Mouse (Mus musculus) embryonic facial prominence, embryonic 12.5 days (tissue): ENCODE measurements around the gene Snd1. TPM values are rescaled to one million over a fixed set of nuclear protein-coding genes. Genes with fewer than 3 reads are reported as not detected.

Source experiments
- ATAC-seq: fragments of 200-750 bp; cut with Nextera tagmentation; 2 replicates; pipeline ENCODE4 v1.8.0; 2017; ENCODE audit not compliant: insufficient number of reproducible peaks, insufficient read depth, low FRiP score, low TSS enrichment
- H3K27ac ChIP-seq: fragments of 300-500 bp; sonication (generic); 2 replicates; pipeline ENCODE4 v1.5.1; 2016; ENCODE audit warnings: mild to moderate bottlenecking
- H3K27me3 ChIP-seq: fragments of 300-500 bp; sonication (generic); 2 replicates; pipeline ENCODE4 v1.6.1; 2016; ENCODE audit warnings: mild to moderate bottlenecking, moderate library complexity
- H3K36me3 ChIP-seq: fragments of 300-500 bp; sonication (generic); 2 replicates; pipeline ENCODE4 v1.6.1; 2016; ENCODE audit warnings: mild to moderate bottlenecking
- H3K4me1 ChIP-seq: fragments of 300-500 bp; sonication (generic); 2 replicates; pipeline ENCODE4 v1.6.1; 2016
- H3K4me2 ChIP-seq: fragments of 300-500 bp; sonication (generic); replicated peaks from 2 replicates; pipeline ENCODE4 v1.6.1; 2016; ENCODE audit warnings: mild to moderate bottlenecking, moderate library complexity
- H3K4me3 ChIP-seq: fragments of 300-500 bp; sonication (generic); 2 replicates; pipeline ENCODE4 v1.5.1; 2016; ENCODE audit warnings: mild to moderate bottlenecking
- H3K9ac ChIP-seq: fragments of 300-500 bp; sonication (generic); 2 replicates; pipeline ENCODE4 v1.6.1; 2016; ENCODE audit warnings: mild to moderate bottlenecking, moderate library complexity
- H3K9me3 ChIP-seq: fragments of 300-500 bp; sonication (generic); 2 replicates; pipeline ENCODE4 v1.6.1; 2016; ENCODE audit warnings: mild to moderate bottlenecking, moderate library complexity
- WGBS: fragments of 180-500 bp; shearing (Covaris S2); methylation state at CpG from one replicate; pipeline ENCODE4 v1.1.7; 2016; 5-methylcytosine and 5-hydroxymethylcytosine counted together
- polyA plus RNA-seq: library from polyadenylated mRNA; unstranded; fragments of >200 nt; fragmentation: Nextera tagmentation; extraction: Ambion mirVana; gene quantifications from 2 replicates; pipeline ENCODE4 v1.2.1, GENCODE M21; 2016

Gene Snd1
- polyA plus RNA-seq, 1 experiment from 2014 or later: 133 TPM

DNA sequence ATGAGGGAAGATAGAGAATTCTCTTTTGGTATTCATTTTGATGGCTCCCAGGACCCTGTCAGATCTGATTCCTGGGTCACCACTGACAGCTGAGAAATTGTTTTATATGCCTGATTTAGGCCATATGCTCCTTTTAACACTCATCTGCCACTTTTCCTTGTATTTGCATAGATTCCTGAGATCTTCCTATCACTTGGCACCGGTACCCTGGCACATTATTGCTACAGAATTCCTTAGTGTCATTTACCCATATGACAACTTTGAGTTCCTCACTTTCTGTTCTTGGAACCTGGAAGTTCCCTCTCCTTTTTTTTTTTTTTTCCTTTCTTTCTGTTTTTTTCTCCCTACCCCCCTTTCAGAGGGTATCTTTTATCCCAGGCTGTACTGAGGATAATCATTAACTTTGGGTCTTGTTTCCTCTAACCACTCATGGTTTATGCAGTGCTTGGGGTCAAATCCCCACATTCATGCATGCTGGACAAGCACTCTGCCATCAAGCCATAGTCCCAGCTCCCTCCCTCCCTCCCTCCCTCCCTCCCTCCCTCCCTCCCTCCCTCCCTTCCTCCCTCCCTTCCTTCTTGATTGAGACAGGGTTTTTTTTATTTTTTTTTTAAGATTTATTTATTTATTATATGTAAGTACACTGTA is 13.4 kb downstream of the Snd1 start:
- Histone ChIP-seq H3K36me3 (peaks cover 21% of the 10 kb centered on the region; the same call in 1 of the 2 replicates), H3K4me2 (no peak overlapping the region), H3K4me1 (peaks cover 3% of the 10 kb centered on the region; the same call in 1 of the 2 replicates), H3K9ac (no peak overlapping the region), H3K4me3 (no peak overlapping the region), H3K9me3 (no peaks in the 10 kb centered on the region), H3K27ac (no peak overlapping the region), H3K27me3 (no peaks in the 10 kb centered on the region)
- ATAC-seq: no peak
- 96% methylated on average over 1 of the region's 1 CpGs for WGBS

DNA sequence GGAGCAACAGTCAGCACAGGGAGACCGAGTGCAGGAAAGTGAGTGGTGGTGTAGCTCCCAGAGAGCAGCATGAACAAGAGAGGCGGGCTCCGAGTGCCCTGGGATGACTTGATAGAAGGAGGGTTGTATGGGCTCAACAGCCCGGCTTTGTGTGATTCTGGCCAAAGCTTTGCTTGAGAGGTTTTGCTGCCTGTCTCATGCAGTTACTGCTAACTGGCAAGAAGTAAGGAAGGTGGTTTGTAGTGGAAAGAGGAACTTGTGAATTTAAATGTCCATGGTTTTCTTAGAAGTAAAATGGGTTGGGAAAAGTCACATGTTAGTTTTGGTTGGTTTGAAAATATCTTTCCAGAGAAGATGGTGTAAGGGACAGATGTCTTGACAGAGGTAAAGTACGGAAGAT is 15.7 kb downstream of the Snd1 start:
- Histone ChIP-seq H3K4me2 (no peak overlapping the region), H3K36me3 (peaks cover 21% of the 10 kb centered on the region; the same call in 1 of the 2 replicates), H3K9ac (no peak overlapping the region), H3K9me3 (no peaks in the 10 kb centered on the region), H3K4me1 (no peaks in the 10 kb centered on the region), H3K27me3 (no peaks in the 10 kb centered on the region), H3K4me3 (no peak overlapping the region), H3K27ac (no peak overlapping the region)
- 89% methylated on average over 5 of the region's 5 CpGs for WGBS
- no peak for ATAC-seq

DNA sequence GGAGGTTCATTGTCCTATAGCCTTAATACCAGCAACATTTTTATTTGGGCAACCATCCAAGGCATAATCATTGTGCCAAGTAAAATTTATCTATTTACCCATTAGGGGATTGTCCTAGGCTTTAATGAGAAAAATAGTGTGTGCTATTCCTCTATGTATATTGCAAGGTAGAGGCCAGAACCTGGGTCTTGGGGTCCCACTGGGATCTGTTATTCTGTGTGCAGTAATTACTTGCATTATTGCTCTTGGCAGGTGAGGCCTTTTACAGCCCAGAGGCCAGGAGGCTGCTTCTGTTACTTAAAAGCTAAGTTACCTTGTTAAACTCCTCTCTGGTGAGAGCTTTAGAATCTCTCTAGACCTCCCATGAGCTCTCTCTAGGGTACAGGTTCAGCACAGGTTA is 16.3 kb downstream of the Snd1 start:
- Histone ChIP-seq H3K27ac (no peak overlapping the region), H3K9me3 (no peaks in the 10 kb centered on the region), H3K4me1 (no peaks in the 10 kb centered on the region), H3K4me3 (no peak overlapping the region), H3K36me3 (peaks cover 21% of the 10 kb centered on the region; the same call in 1 of the 2 replicates), H3K9ac (no peak overlapping the region), H3K4me2 (no peak overlapping the region), H3K27me3 (no peaks in the 10 kb centered on the region)
- ATAC-seq: no peak

DNA sequence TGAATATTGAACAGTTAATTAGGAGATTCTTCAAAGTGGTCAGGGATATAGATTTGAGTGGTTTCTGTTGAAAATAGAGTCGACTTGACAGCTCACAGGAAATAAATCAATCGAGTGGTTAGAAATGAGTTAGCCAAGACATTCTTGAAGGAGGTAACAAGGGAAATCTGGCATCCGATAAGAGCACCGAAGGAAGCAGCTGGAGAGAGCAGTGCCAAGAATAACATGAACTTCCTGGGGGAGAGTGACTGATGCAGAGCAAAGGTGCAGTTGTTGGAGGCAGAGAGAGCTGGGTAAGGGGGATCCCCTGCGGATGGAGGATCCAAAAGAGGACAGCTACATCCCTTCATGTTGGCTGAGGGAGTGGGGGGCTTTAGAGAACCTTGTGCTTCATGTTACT is 22.9 kb downstream of the Snd1 start:
- Histone ChIP-seq H3K36me3 (peaks cover 4% of the 10 kb centered on the region; the same call in 1 of the 2 replicates), H3K4me1 (no peaks in the 10 kb centered on the region), H3K27ac (no peak overlapping the region), H3K27me3 (no peaks in the 10 kb centered on the region), H3K9ac (no peak overlapping the region), H3K4me2 (no peak overlapping the region), H3K9me3 (no peaks in the 10 kb centered on the region), H3K4me3 (no peak overlapping the region)
- no peak for ATAC-seq
- 74% methylated on average over 5 of the region's 5 CpGs for WGBS

DNA sequence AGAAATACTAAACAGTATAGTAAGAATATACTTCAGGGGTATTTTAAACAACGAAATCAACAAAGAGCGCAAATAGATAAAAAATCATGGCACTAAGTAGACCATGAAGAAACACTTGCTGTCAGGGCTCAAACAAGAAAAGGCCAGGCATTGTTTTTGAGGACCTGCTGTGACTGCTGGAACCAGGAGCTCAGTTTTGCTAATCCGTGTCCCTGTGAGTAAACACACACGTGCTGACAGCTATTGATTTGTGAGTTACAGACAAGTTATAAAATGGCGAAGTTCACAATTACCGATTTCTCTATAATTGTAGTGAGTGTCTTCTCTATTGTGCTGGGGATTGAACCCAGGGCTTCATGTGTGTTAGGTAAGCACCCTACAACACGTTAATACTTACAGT is 27.6 kb downstream of the Snd1 start:
- Histone ChIP-seq H3K4me1 (no peaks in the 10 kb centered on the region), H3K9ac (no peak overlapping the region), H3K27ac (no peak overlapping the region), H3K27me3 (no peaks in the 10 kb centered on the region), H3K4me2 (no peak overlapping the region), H3K9me3 (no peaks in the 10 kb centered on the region), H3K36me3 (no peaks in the 10 kb centered on the region), H3K4me3 (no peak overlapping the region)
- WGBS: 93% methylated on average over 7 of the region's 7 CpGs
- no peak for ATAC-seq

DNA sequence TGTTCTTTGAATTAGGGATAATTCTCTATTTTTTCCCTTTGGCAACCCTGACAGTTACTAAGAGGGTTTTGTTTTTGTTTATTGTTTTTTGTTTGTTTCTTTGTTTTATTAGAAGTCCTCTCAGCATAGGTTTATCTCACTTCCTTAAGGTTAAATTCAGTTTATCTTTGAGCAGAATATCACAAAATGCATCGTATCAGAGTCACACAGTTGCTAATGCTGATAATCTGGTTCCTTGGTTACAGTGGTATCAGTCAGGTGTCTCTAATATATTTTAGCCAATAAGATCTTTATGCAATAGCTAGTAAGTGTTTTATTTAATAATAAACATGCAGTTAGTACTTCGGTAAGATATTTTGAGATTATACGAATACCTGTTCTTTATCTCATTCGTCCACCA is 28.2 kb downstream of the Snd1 start:
- ATAC-seq: no peak
- WGBS: 93% methylated on average over 4 of the region's 4 CpGs
- H3K27ac ChIP-seq: no peak overlapping the region
- no peak overlapping the region for H3K4me2 ChIP-seq
- no peak overlapping the region for H3K9ac ChIP-seq
- H3K4me1 ChIP-seq: no peaks in the 10 kb centered on the region
- H3K4me3 ChIP-seq: no peak overlapping the region
- no peaks in the 10 kb centered on the region for H3K9me3 ChIP-seq
- no peaks in the 10 kb centered on the region for H3K36me3 ChIP-seq
- H3K27me3 ChIP-seq: no peaks in the 10 kb centered on the region

DNA sequence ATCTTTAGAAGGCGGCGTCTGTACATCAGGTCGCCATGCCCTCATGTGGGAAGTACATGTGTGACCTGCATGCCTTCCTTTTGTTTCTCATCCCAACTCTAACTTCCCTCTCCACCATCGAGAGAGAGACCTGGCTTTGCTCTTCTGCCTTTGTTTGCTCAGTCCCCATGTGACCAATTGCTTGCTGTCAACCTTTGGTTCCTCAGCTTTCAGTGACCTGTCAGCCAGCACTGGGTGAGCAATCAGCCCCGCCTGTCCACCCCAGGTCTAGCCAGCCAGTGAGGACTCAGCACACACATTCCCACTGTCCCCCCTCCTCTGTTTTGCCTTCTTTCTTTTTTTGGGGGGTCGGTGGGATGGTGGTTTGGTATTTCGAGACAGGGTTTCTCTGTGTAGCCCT is 29.7 kb downstream of the Snd1 start:
- Histone ChIP-seq H3K4me1 (no peaks in the 10 kb centered on the region), H3K27ac (no peak overlapping the region), H3K36me3 (no peaks in the 10 kb centered on the region), H3K27me3 (no peaks in the 10 kb centered on the region), H3K9me3 (no peaks in the 10 kb centered on the region), H3K4me2 (no peak overlapping the region), H3K9ac (no peak overlapping the region), H3K4me3 (no peak overlapping the region)
- no peak for ATAC-seq
- 84% methylated on average over 7 of the region's 7 CpGs for WGBS

DNA sequence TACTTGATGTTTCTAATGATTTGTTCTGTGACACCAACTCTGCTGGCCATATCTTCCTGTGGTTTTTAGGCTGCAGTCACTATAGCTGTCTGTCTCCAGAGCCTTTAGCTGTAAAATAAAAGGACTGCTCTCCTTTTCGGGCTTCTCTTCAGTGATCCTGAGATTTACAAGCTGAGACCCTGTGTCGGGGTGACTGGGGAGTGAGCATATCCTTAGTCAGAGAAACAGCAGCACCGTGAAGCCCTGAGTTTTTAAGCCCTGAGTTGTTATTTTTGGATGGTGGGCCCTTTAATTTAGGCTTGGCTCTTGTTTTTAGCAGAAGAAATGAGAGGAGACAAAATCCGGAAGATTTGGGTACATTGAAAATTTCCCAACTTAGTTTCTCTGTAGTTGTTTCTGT is 32.8 kb downstream of the Snd1 start:
- no peak for ATAC-seq
- H3K27me3 ChIP-seq: no peaks in the 10 kb centered on the region
- no peaks in the 10 kb centered on the region for H3K9me3 ChIP-seq
- H3K27ac ChIP-seq: no peak overlapping the region
- H3K4me1 ChIP-seq: no peaks in the 10 kb centered on the region
- no peak overlapping the region for H3K4me3 ChIP-seq
- H3K9ac ChIP-seq: no peak overlapping the region
- H3K36me3 ChIP-seq: peaks cover 2% of the 10 kb centered on the region; the same call in 1 of the 2 replicates
- no peak overlapping the region for H3K4me2 ChIP-seq
- 87% methylated on average over 4 of the region's 4 CpGs for WGBS

DNA sequence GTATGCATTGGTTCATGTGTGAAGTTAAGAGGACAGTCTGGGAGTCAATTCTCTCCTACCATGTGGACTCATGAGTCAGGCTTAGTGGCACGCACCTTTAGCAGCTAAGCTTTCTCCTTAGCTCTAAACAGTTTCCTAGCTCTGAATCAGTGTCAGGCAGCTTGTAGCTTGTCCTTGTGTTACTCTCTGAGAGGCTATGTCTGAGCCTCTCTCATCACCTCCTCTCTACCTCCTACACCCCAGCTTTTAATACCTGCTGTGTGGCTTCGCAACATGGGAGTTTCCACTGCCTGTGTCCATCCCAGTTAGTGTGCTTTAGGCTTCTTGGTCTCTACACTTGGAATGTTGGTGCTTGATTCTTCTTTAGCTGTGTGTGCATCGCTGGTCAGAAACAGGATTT is 39.3 kb downstream of the Snd1 start:
- 96% methylated on average over 3 of the region's 3 CpGs for WGBS
- Histone ChIP-seq H3K9ac (no peak overlapping the region), H3K4me3 (no peak overlapping the region), H3K4me1 (no peaks in the 10 kb centered on the region), H3K4me2 (no peak overlapping the region), H3K27ac (no peak overlapping the region), H3K36me3 (peaks cover 30% of the 10 kb centered on the region), H3K27me3 (no peaks in the 10 kb centered on the region), H3K9me3 (no peaks in the 10 kb centered on the region)
- ATAC-seq: no peak

DNA sequence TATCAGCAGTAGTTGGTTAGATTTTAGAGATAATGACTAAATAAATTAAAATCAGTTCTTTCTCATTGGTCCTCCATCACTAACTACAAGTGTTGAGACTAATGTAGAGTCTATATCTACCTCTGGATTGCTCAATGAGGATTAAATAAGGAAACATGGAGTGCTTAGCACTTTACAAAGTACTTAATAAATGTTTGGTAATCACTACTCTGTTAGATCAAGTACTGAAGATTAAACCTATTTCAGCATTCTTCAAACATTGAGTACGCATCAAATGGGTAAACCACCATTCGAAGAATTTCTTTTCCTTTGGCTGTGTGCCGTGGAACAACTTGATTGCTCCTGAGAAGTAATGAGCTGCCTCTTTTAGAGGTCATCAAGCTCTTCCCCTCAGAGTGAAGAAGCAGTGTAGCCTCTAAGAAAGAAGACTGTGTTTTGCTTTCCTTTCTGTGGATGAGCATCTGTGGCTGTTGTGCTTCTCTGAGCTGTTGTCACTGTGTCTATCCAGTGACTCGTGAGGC is 40.0 kb downstream of the Snd1 start:
- peaks cover 36% of the 10 kb centered on the region for H3K36me3 ChIP-seq
- H3K4me1 ChIP-seq: no peaks in the 10 kb centered on the region
- H3K4me3 ChIP-seq: no peak overlapping the region
- H3K9me3 ChIP-seq: no peaks in the 10 kb centered on the region
- 97% methylated on average over 4 of the region's 4 CpGs for WGBS
- ATAC-seq: no peak
- no peak overlapping the region for H3K9ac ChIP-seq
- H3K4me2 ChIP-seq: no peak overlapping the region
- H3K27me3 ChIP-seq: no peaks in the 10 kb centered on the region
- no peak overlapping the region for H3K27ac ChIP-seq

DNA sequence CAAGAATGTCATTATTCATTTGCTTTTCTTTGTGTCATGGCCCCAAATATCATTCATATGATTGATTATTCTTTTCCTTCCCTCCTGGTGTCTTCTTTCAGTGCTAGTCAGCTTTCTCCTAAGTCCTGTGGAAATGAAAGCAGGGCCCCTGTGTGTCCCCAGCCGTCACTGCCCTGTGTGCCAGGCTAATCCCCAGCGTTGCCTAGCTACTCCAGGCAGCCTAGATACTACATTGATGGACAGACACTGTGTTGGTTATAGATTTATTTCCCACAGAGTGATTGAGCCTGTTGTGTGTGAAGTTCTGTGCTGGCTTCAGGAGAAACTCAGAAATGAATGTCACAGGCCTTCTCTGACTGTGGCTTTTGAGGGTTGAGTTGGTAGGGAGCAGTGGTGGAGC is 41.7 kb downstream of the Snd1 start:
- Histone ChIP-seq H3K4me1 (no peaks in the 10 kb centered on the region), H3K9ac (no peak overlapping the region), H3K27ac (no peak overlapping the region), H3K4me2 (no peak overlapping the region), H3K27me3 (no peaks in the 10 kb centered on the region), H3K4me3 (no peak overlapping the region), H3K36me3 (peaks cover 46% of the 10 kb centered on the region), H3K9me3 (no peaks in the 10 kb centered on the region)
- WGBS: 69% methylated on average over 2 of the region's 2 CpGs
- no peak for ATAC-seq

DNA sequence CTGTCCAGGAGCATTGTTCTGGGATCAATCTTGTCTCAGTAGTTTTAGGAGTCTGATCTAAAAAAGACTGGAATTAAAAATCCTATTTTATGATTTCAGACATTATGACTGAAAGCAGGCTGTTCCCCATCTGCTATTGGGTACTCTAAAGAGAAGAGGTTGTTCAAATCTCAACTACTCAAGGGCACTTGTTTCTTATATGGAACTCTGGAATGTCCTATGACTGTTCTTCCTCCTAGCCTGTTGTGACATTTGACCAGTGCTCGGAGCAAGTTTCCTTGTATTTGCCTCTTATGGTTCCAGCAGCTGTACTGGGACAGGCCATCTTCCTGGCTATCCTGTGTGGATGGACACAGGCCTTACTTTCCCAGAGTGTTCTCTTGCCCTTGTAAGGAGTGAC is 42.1 kb downstream of the Snd1 start:
- 94% methylated on average over 1 of the region's 1 CpGs for WGBS
- no peak overlapping the region for H3K4me3 ChIP-seq
- no peak for ATAC-seq
- H3K9me3 ChIP-seq: no peaks in the 10 kb centered on the region
- H3K9ac ChIP-seq: no peak overlapping the region
- no peaks in the 10 kb centered on the region for H3K27me3 ChIP-seq
- no peak overlapping the region for H3K4me2 ChIP-seq
- H3K27ac ChIP-seq: no peak overlapping the region
- peaks cover 48% of the 10 kb centered on the region for H3K36me3 ChIP-seq
- H3K4me1 ChIP-seq: no peaks in the 10 kb centered on the region
